In genomic region chr7:56549226-56549625, GRCm38 (mm10) we compare ENCODE assay signal across 13 mouse cellular contexts.
DNase-seq lines count a peak whose midpoint lies in the region; ATAC-seq and TF ChIP-seq lines count a peak whose summit lies in the region.
"Had no signal": no experiment of that assay in that cellular context is flagged by ENCODE, and none has a peak within 500 bp of the region (broad histone marks: within the 10 kb centered on the region; RNA-seq: fewer than 3 reads in every experiment).

No protein-coding gene starts in this region.

- no peak overlapping the region for H3K4me3 ChIP-seq in limb, embryonic 14.5 days (replicated peaks; ENCODE audit: low read length)
- no peak overlapping the region for H3K4me3 ChIP-seq in limb, embryonic 10.5 days
- H3K4me3 ChIP-seq: heart, embryonic 15.5 days; limb, embryonic 12.5 days; lung, embryonic 15.5 days had no signal

- no peaks in the 10 kb centered on the region for H3K27me3 ChIP-seq in limb, embryonic 14.5 days (ENCODE audit: control insufficient read depth, insufficient read depth, low read length)
- H3K27me3 ChIP-seq in limb, embryonic 10.5 days (ENCODE audit: low read depth, poor library complexity, severe bottlenecking): no peaks in the 10 kb centered on the region
- H3K27me3 ChIP-seq: heart, embryonic 15.5 days; limb, embryonic 12.5 days; lung, embryonic 15.5 days had no signal

- H3K4me1 ChIP-seq in limb, embryonic 14.5 days (ENCODE audit: control insufficient read depth, insufficient read depth, low read length): no peaks in the 10 kb centered on the region
- no peaks in the 10 kb centered on the region for H3K4me1 ChIP-seq in limb, embryonic 10.5 days
- H3K4me1 ChIP-seq: heart, embryonic 15.5 days; limb, embryonic 12.5 days; lung, embryonic 15.5 days had no signal

- no peak for TF ChIP-seq POLR2A in limb, embryonic 14.5 days (IDR thresholded peaks at IDR 0.05; ENCODE audit: borderline replicate concordance, extremely low read depth, insufficient read depth, insufficient read length)

- no peaks in the 10 kb centered on the region for H3K9me3 ChIP-seq in limb, embryonic 14.5 days (ENCODE audit: control insufficient read depth, low read length)
- no peaks in the 10 kb centered on the region for H3K9me3 ChIP-seq in limb, embryonic 10.5 days (replicated peaks)
- H3K9me3 ChIP-seq: heart, embryonic 15.5 days; limb, embryonic 12.5 days; lung, embryonic 15.5 days had no signal

- DNase-seq in limb, embryonic 14.5 days (ENCODE audit: low spot score): peak; percentile 14
- DNase-seq in limb, embryonic 10.5 days (ENCODE audit: low spot score): no peak
- DNase-seq in 3T3-L1 (ENCODE audit: low read depth, low spot score) (peak; percentile 90), adipocyte (ENCODE audit: low spot score) (peak; percentile 93)
- peak; percentile 1 for DNase-seq in forelimb bud, embryonic 11.5 days (ENCODE audit: low read depth, low spot score)
- DNase-seq in thymus, postnatal 14 days: no peak
- no peak for DNase-seq in frontal cortex, postnatal 36 days (ENCODE audit: low spot score in 2 of 2)
- DNase-seq: cerebellum, adult 9-11 months; layer of hippocampus, adult 9-11 months; thymus, adult 18-20 months had no signal

- ATAC-seq in limb, embryonic 14.5 days (ENCODE audit: low FRiP score, low read depth): no peak

- H3K36me3 ChIP-seq in limb, embryonic 14.5 days (ENCODE audit: control insufficient read depth, insufficient read depth, low read length): no peaks in the 10 kb centered on the region
- no peaks in the 10 kb centered on the region for H3K36me3 ChIP-seq in limb, embryonic 10.5 days
- H3K36me3 ChIP-seq: heart, embryonic 15.5 days; limb, embryonic 12.5 days; lung, embryonic 15.5 days had no signal

- no peak overlapping the region for H3K27ac ChIP-seq in limb, embryonic 14.5 days (replicated peaks; ENCODE audit: low read depth, low read length)
- no peak overlapping the region for H3K27ac ChIP-seq in limb, embryonic 10.5 days
- H3K27ac ChIP-seq: heart, embryonic 15.5 days; limb, embryonic 12.5 days; lung, embryonic 15.5 days had no signal

- no peak overlapping the region for H3K9ac ChIP-seq in limb, embryonic 14.5 days (ENCODE audit: low read depth, low read length, severe bottlenecking)
- H3K9ac ChIP-seq: heart, embryonic 15.5 days; limb, embryonic 12.5 days; lung, embryonic 15.5 days had no signal

- WGBS in limb, embryonic 14.5 days: 48% methylated on average over 4 of the region's 4 CpGs
- WGBS in limb, embryonic 10.5 days: 79% methylated on average over 4 of the region's 4 CpGs

- H3K4me2 ChIP-seq in limb, embryonic 14.5 days (replicated peaks; ENCODE audit: low read depth, low read length, severe bottlenecking): no peak overlapping the region
- H3K4me2 ChIP-seq: heart, embryonic 15.5 days; limb, embryonic 12.5 days; lung, embryonic 15.5 days had no signal

Comparison
In these comparisons a context has a peak if more than half of its experiments do, and no peak if none do; other contexts are left out.
1. DNase-seq: peak in limb, embryonic 14.5 days (single experiment), 3T3-L1 (single experiment), adipocyte (single experiment) and forelimb bud, embryonic 11.5 days (single experiment); none in limb, embryonic 10.5 days (single experiment), thymus, postnatal 14 days (single experiment) and frontal cortex, postnatal 36 days (0 of 2).